Comparison of ENCODE assay signal across 8 mouse cellular contexts in genomic region chr17:56291171-56291511, GRCm38 (mm10). TPM values are rescaled to one million over a fixed set of nuclear protein-coding genes. Genes with fewer than 3 reads are reported as not detected.
A peak's percentile ranks its signal among the peaks of the same experiment; 100 is the strongest.
DNase-seq lines count a peak whose midpoint lies in the region; ATAC-seq and TF ChIP-seq lines count a peak whose summit lies in the region.

No protein-coding gene starts in this region.

- intact Hi-C loops in left cerebral cortex, postnatal 36 days (cut with DNase I), result no loop called here

- ATAC-seq in inflammation-experienced regulatory T-cells, adult 6 months, result peak; percentile 85

- TF ChIP-seq POLR2A in cortical plate, adult 2 months (IDR thresholded peaks at IDR 0.05; ENCODE audit: extremely low read depth, insufficient read depth, low read length), result no peak

- no peak overlapping the region for H3K4me3 ChIP-seq in cortical plate, adult 2 months (ENCODE audit: insufficient read depth, low read length)

- H3K4me1 ChIP-seq in cortical plate, adult 2 months (ENCODE audit: control insufficient read depth, insufficient read depth, low read length), result peaks cover 1% of the 10 kb centered on the region; the same call in 1 of the 2 replicates

- H3K27ac ChIP-seq in cortical plate, adult 2 months (ENCODE audit: insufficient read depth, low read length), result 0 out of 2 replicates have a peak overlapping the region, but pooled peaks have one; percentile 39

- TF ChIP-seq CTCF in cortical plate, adult 2 months (IDR thresholded peaks at IDR 0.05; ENCODE audit: extremely low read depth, insufficient read depth, low read length), result peak; percentile 51

- peak; percentile 88 to 89 for DNase-seq in adrenal gland, adult 18-20 months (ENCODE audit: low spot score in 2 of 2)
- DNase-seq in gastrocnemius, postnatal 25 days, result peak; percentile 91
- DNase-seq in left cerebral cortex, postnatal 36 days (ENCODE audit: low spot score in 2 of 2), result peak; percentile 46 to 54
- peak; percentile 92 for DNase-seq in mesoderm, embryonic 11.5 days (ENCODE audit: low read depth, low spot score)
- peak; percentile 55 for DNase-seq in right cerebral cortex, postnatal 25 days
- peak; percentile 91 to 94 for DNase-seq in urinary bladder, postnatal 4 days (ENCODE audit: low spot score in 2 of 2)

RNA-seq across cellular contexts. Expression of gene Plin3, which starts 1.5 kb away (rescaled TPM):
- total RNA-seq in adrenal gland, adult 18-20 months (2021), result 10 to 100 TPM; 66.0 to 84.7 TPM
- 8.4 and 10.1 TPM in 2 replicates for polyA plus RNA-seq in cortical plate, adult 2 months (2012; rRNA removed)
- 10 to 100 TPM; 35.3 to 39.1 TPM for total RNA-seq in gastrocnemius, postnatal 25 days (2021)
- polyA plus RNA-seq in inflammation-experienced regulatory T-cells, adult 6 months (2017; shearing (Covaris generic)), result 10 to 100 TPM; 25.6 to 28.7 (median 25.6) TPM
- 10 to 100 TPM in 1 of 2 experiments, 1 to 10 TPM in 1; 9.3 to 10.1 TPM for total RNA-seq in left cerebral cortex, postnatal 36 days (2021)

RNA-seq across cellular contexts. Expression of gene Arrdc5, which starts 8.9 kb away (rescaled TPM):
- total RNA-seq in adrenal gland, adult 18-20 months (2021), result not detected
- polyA plus RNA-seq in cortical plate, adult 2 months (2012; rRNA removed), result not detected in 2 replicates
- total RNA-seq in gastrocnemius, postnatal 25 days (2021), result not detected
- not detected for polyA plus RNA-seq in inflammation-experienced regulatory T-cells, adult 6 months (2017; shearing (Covaris generic))
- total RNA-seq in left cerebral cortex, postnatal 36 days (2021), result not detected

RNA-seq across cellular contexts. Expression of gene Uhrf1, which starts 12.0 kb away (rescaled TPM):
- total RNA-seq in adrenal gland, adult 18-20 months (2021), result 1 to 10 TPM; 1.8 to 3.1 TPM
- 1.1 and 1.8 TPM in 2 replicates for polyA plus RNA-seq in cortical plate, adult 2 months (2012; rRNA removed)
- total RNA-seq in gastrocnemius, postnatal 25 days (2021), result 1 to 10 TPM; 2.6 to 2.7 TPM
- polyA plus RNA-seq in inflammation-experienced regulatory T-cells, adult 6 months (2017; shearing (Covaris generic)), result 10 to 100 TPM in 1 of 3 experiments, 1 to 10 TPM in 2; 7.1 to 60.4 (median 9.6) TPM
- 1 to 10 TPM in 1 of 2 experiments, under 1 TPM in 1; 0.82 to 1.3 TPM for total RNA-seq in left cerebral cortex, postnatal 36 days (2021)

RNA-seq across cellular contexts. Expression of gene Ticam1, which starts 14.6 kb away (rescaled TPM):
- 10 to 100 TPM; 23.1 to 26.7 TPM for total RNA-seq in adrenal gland, adult 18-20 months (2021)
- 4.2 and 4.8 TPM in 2 replicates for polyA plus RNA-seq in cortical plate, adult 2 months (2012; rRNA removed)
- total RNA-seq in gastrocnemius, postnatal 25 days (2021), result 1 to 10 TPM; 2.8 to 3.0 TPM
- 10 to 100 TPM in 1 of 3 experiments, 1 to 10 TPM in 2; 8.1 to 11.5 (median 8.7) TPM for polyA plus RNA-seq in inflammation-experienced regulatory T-cells, adult 6 months (2017; shearing (Covaris generic))
- 1 to 10 TPM; 4.9 to 5.3 TPM for total RNA-seq in left cerebral cortex, postnatal 36 days (2021)

RNA-seq across cellular contexts. Expression of gene Fem1a, which starts 34.5 kb away (rescaled TPM):
- 10 to 100 TPM; 29.2 to 30.2 TPM for total RNA-seq in adrenal gland, adult 18-20 months (2021)
- 23.3 and 24.1 TPM in 2 replicates for polyA plus RNA-seq in cortical plate, adult 2 months (2012; rRNA removed)
- 100 to 1,000 TPM; 133 to 135 TPM for total RNA-seq in gastrocnemius, postnatal 25 days (2021)
- 1 to 10 TPM; 4.9 to 6.2 (median 6.1) TPM for polyA plus RNA-seq in inflammation-experienced regulatory T-cells, adult 6 months (2017; shearing (Covaris generic))
- 10 to 100 TPM; 33.0 to 35.4 TPM for total RNA-seq in left cerebral cortex, postnatal 36 days (2021)
